Mouse (Mus musculus): ENCODE data around the gene 6030498E09Rik.

Gene 6030498E09Rik

DNA sequence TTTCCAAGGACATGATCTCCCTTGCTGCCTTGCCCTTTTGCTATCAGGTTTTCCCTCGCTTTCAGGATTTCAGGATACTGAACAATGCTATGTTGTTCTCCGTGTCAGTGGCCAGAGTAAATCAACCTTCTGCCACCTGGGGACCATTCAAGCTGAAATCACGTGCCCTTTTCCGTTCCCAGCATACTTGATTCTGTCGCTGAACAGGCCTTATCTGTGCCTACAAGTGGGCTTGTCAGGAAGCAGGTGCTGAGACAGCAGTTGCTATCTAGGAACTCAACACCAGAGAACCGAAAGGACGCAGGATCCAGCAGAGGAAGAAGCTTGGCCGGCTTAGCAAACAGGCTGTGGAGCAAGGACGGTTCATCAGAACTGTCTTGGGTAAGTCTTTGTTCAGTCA lies at the start of gene 6030498E09Rik:
Gene 6030498E09Rik, plus strand, starts transcription at position 194 of the 400 bp plus-strand sequence.
- no peak for DNase-seq (ENCODE audit: low spot score in 2 of 2)

- DNase-seq (ENCODE audit: low spot score in 2 of 2), result no peak
Observed at GRCm38 (mm10) chrX:38730081-38730480, 42.4 kb upstream of the 6030498E09Rik start.

DNA sequence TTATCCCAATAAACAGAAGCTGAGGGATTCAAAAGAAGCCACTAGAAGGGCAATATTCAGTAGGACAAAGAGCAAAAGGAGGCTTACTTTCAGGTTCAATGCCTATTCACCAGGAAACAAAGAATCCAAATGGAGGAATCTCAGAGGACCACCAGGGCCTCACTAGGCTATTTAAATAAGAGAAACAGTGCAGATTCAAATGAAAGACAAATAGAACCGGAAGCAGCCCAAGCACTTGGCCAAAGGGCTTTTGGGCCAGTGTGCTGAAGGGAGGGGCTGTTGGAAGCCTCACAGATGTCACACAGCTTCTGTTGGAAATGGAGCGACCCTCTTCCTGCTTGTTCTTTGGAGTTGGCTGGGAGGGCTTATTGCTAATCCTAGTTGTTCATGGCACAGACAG lies 41.8 kb upstream of the 6030498E09Rik start:
- no peak for DNase-seq (ENCODE audit: low spot score in 2 of 2)

- no peak for DNase-seq (ENCODE audit: low spot score in 2 of 2)
Observed at GRCm38 (mm10) chrX:38733683-38734082, 38.8 kb upstream of the 6030498E09Rik start.

- DNase-seq (ENCODE audit: low spot score in 2 of 2), result no peak
Observed at GRCm38 (mm10) chrX:38734916-38735880, 37.3 kb upstream of the 6030498E09Rik start.

DNA sequence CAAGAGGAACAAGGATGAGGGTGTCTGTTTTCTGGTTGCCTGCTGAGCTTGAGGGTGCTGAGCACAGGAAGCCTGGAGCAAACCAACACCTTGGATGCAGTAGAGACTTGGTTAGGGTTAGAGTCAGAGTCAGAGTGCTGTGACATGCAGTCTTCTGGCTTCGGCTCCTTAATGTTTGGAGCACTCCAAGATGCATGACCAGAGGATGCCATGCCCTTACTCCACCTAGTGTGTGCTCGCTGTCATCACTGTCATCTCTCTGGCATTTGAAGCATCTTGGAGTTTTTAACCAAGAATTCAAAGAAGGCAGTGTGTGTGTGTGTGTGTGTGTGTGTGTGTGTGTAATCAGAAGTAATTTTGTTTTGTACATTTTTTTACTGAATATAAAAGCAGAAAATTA lies 1.0 kb upstream of the 6030498E09Rik start:
- no peak for DNase-seq (ENCODE audit: low spot score in 2 of 2)

DNA sequence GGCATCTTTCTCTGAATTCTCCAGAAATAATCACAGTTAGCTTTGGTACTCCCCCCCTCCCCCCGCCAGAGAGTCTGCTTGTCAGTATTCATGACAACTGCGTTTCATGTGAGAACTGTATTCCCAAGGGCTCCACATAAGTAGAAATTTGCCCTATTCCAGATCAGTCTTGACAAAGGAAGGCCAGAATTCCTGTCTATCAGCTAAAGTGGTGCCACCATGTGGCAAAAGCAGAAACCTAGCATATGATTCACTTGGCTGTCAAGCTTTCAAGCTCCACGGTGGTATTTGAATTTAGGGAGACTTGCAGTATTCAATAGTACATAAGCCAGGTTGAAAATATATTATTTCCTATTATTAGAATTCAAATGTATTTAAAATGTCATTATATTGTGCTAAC lies 585 bp upstream of the 6030498E09Rik start:
- DNase-seq (ENCODE audit: low spot score in 2 of 2), result no peak

GRCm38 (mm10) chrX:38794373-38794772 lies 21.9 kb downstream of the 6030498E09Rik start:
- no peak for DNase-seq (ENCODE audit: low spot score in 2 of 2)

GRCm38 (mm10) chrX:38813934-38814333 lies 41.5 kb downstream of the 6030498E09Rik start:
- DNase-seq (ENCODE audit: low spot score in 2 of 2), result no peak

DNA sequence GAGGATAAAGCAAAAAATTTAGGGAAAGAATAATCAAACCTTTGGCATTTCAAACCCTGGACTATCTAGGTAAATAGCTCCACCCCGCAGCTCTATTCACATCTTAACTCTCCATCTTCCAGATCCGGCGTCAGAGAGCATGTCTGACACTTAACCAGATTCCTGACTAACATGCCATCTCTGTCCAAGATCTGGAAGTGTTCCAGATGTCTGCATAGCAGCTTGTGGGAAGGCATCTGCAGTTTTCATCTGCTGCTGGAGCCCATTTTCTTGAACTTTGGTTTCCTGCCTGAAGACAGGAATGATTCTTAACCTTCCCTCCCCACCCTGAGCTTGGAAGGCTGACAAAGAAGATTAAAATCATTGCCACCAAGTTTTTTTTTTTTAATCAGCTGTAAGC lies 44.4 kb downstream of the 6030498E09Rik start:
- no peak for DNase-seq (ENCODE audit: low spot score in 2 of 2)

- no peak for DNase-seq (ENCODE audit: low spot score in 2 of 2)
Observed at GRCm38 (mm10) chrX:38958571-38958970, 186.1 kb downstream of the 6030498E09Rik start.

GRCm38 (mm10) chrX:38996265-38996664 lies 223.8 kb downstream of the 6030498E09Rik start:
- no peak for DNase-seq (ENCODE audit: low spot score in 2 of 2)
